Mouse (Mus musculus) embryonic facial prominence, embryonic 10.5 days (tissue): ENCODE data around the gene Rad51ap2. TPM values are rescaled to one million over a fixed set of nuclear protein-coding genes. Genes with fewer than 3 reads are reported as not detected.

Experiments used
- DNase-seq: peaks from one replicate; pipeline ENCODE4 v3.0.0-alpha.2; 2017; ENCODE audit warnings: low spot score
- H3K27ac ChIP-seq: fragments of 300-500 bp; sonication (generic); replicated peaks from 2 replicates; pipeline ENCODE4 v1.5.1; 2016; ENCODE audit warnings: mild to moderate bottlenecking
- H3K27me3 ChIP-seq: fragments of 300-500 bp; sonication (generic); replicated peaks from 2 replicates; pipeline ENCODE4 v1.6.1; 2016; ENCODE audit warnings: low read depth, mild to moderate bottlenecking; ENCODE audit not compliant: poor library complexity, severe bottlenecking
- H3K36me3 ChIP-seq: fragments of 300-500 bp; sonication (generic); replicated peaks from 2 replicates; pipeline ENCODE4 v1.6.1; 2016; ENCODE audit warnings: mild to moderate bottlenecking, moderate library complexity
- H3K4me1 ChIP-seq: fragments of 300-500 bp; sonication (generic); 2 replicates; pipeline ENCODE4 v1.6.1; 2016
- H3K4me3 ChIP-seq: fragments of 300-500 bp; sonication (generic); 2 replicates; pipeline ENCODE4 v1.5.1; 2016; ENCODE audit warnings: mild to moderate bottlenecking, moderate library complexity
- H3K9me3 ChIP-seq: fragments of 300-500 bp; sonication (generic); 2 replicates; pipeline ENCODE4 v1.6.1; 2016; ENCODE audit warnings: mild to moderate bottlenecking
- WGBS: fragments of 180-500 bp; shearing (Covaris S2); methylation state at CpG from one replicate; pipeline ENCODE4 v1.1.7; 2016; 5-methylcytosine and 5-hydroxymethylcytosine counted together
- polyA plus RNA-seq: library from polyadenylated mRNA; unstranded; fragments of >200 nt; fragmentation: Nextera tagmentation; extraction: Ambion mirVana; gene quantifications from 2 replicates; pipeline ENCODE4 v1.2.1, GENCODE M21; 2016

Gene Rad51ap2
- polyA plus RNA-seq: 0.26 and 0.36 TPM in 2 replicates

DNA sequence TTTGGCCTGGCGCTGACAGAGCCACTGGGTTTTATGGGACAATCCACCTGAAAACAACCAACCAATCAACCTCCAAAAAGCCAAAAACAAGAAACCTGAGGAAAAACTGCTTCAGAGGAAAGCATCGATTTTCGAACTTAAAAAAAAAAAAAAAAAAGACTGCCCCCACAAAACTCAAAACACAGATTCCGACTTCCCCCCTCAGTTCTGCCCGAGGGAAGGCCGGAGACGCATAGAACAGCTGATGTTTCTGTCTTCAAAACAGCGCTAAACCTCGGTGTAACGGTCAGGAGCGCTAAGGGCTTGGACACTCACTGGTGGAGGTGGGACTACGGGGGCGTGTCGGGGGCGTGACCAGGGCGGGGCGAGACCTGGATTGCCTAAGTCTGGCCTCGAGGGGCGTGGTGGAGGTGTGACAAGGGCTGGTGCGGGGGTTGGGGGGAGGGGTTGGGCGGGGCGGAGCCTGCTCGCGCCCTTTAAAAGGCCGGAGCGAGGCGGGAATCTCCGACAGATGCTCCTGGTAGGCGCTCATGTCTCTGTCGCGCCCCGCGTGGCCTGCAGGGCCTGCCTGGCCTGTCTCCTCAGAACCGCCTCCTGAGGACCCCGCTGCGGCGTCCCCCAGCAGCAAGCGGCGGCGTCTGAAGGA, at the start of gene Rad51ap2:
Rad51ap2 (plus strand) TSS at position 531 of the 646 bp plus-strand sequence.
- Histone ChIP-seq H3K27me3 (peaks cover 12% of the 10 kb centered on the region; the same call in 1 of the 2 replicates), H3K27ac (peak within 1 kb of the TSS; percentile 80), H3K4me3 (peak within 1 kb of the TSS; percentile 68), H3K9me3 (no peaks in the 10 kb centered on the region), H3K36me3 (no peaks in the 10 kb centered on the region), H3K4me1 (peaks cover 7% of the 10 kb centered on the region)
- peak; percentile 99 for DNase-seq
- WGBS: 2% methylated on average over 40 of the region's 40 CpGs

GRCm38 (mm10) chr12:11407679-11408078, 48.2 kb upstream of the Rad51ap2 start:
- Histone ChIP-seq H3K27me3 (no peaks in the 10 kb centered on the region), H3K9me3 (no peaks in the 10 kb centered on the region), H3K4me3 (no peak overlapping the region), H3K27ac (no peak overlapping the region), H3K4me1 (no peaks in the 10 kb centered on the region), H3K36me3 (no peaks in the 10 kb centered on the region)
- DNase-seq: no peak
- WGBS: 91% methylated on average over 4 of the region's 4 CpGs

DNA sequence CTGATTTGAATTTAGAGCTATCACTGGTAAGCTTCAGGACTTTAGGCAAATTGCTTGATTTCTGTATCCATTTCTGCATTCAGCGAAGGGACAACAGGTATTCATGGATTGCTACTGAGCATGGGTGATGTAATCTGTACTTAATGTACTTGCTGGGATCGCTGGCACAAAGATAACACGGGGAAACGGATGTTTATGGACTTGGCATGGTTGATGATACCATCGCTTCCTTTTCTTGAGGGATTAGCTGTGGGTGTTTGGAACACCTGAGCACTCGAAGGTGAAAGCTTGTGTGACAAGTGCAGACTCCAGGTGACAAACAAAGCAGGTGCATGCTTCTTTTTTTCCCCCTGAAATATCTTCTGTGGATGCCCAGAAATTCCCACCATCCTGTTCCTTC, 37.8 kb upstream of the Rad51ap2 start:
- WGBS: 84% methylated on average over 6 of the region's 6 CpGs

GRCm38 (mm10) chr12:11427396-11427795, 28.5 kb upstream of the Rad51ap2 start:
- Histone ChIP-seq H3K36me3 (no peaks in the 10 kb centered on the region), H3K27ac (no peak overlapping the region), H3K27me3 (no peaks in the 10 kb centered on the region), H3K4me1 (no peaks in the 10 kb centered on the region), H3K9me3 (no peaks in the 10 kb centered on the region), H3K4me3 (no peak overlapping the region)
- 74% methylated on average over 4 of the region's 4 CpGs for WGBS
- no peak for DNase-seq

More for the DNA sequence above, 37.8 kb upstream of the Rad51ap2 start:
- Histone ChIP-seq H3K4me3 (no peak overlapping the region), H3K9me3 (0 out of 2 replicates have a peak, but pooled peaks cover 3% of the 10 kb centered on the region), H3K27ac (no peak overlapping the region), H3K36me3 (no peaks in the 10 kb centered on the region), H3K4me1 (no peaks in the 10 kb centered on the region), H3K27me3 (no peaks in the 10 kb centered on the region)
- no peak for DNase-seq

- Histone ChIP-seq H3K4me1 (peaks cover 25% of the 10 kb centered on the region), H3K27me3 (peaks cover 39% of the 10 kb centered on the region), H3K36me3 (no peaks in the 10 kb centered on the region), H3K9me3 (no peaks in the 10 kb centered on the region), H3K27ac (no peak overlapping the region), H3K4me3 (no peak overlapping the region)
- 83% methylated on average over 1 of the region's 1 CpGs for WGBS
- no peak for DNase-seq
These were observed 22.8 kb upstream of the Rad51ap2 start for GRCm38 (mm10) chr12:11433126-11433525.

DNA sequence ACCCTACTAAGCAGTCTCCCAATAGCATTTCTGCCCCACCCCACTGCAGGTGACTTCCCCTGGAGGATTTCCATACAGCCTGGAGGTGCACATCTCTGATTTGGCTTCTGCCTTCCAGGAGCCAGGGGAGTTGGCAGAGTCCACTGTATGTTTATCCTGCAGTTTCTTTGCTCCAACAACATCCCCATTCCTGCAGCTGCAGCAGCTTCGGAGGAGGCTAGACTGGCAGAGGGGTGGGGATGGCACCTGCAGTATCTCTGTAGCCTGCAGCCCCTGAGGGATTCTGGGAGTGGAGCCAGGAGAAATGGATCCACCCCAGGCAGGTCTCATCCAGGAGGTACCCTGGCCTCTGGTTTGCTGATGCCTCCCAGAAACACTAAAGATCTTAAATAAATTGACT, 22.2 kb upstream of the Rad51ap2 start:
- 55% methylated on average over 1 of the region's 1 CpGs for WGBS

GRCm38 (mm10) chr12:11434446-11434845, 21.4 kb upstream of the Rad51ap2 start:
- no peaks in the 10 kb centered on the region for H3K36me3 ChIP-seq
- H3K4me1 ChIP-seq: peaks cover 25% of the 10 kb centered on the region
- DNase-seq: no peak
- no peak overlapping the region for H3K4me3 ChIP-seq
- peaks cover 46% of the 10 kb centered on the region for H3K27me3 ChIP-seq
- H3K9me3 ChIP-seq: no peaks in the 10 kb centered on the region
- WGBS: 78% methylated on average over 8 of the region's 8 CpGs
- no peak overlapping the region for H3K27ac ChIP-seq

More for the DNA sequence above, 22.2 kb upstream of the Rad51ap2 start:
- no peak for DNase-seq
- Histone ChIP-seq H3K27me3 (peaks cover 45% of the 10 kb centered on the region), H3K36me3 (no peaks in the 10 kb centered on the region), H3K9me3 (no peaks in the 10 kb centered on the region), H3K4me3 (no peak overlapping the region), H3K27ac (no peak overlapping the region), H3K4me1 (peaks cover 25% of the 10 kb centered on the region)

- Histone ChIP-seq H3K27me3 (peaks cover 46% of the 10 kb centered on the region), H3K27ac (no peak overlapping the region), H3K4me1 (peaks cover 25% of the 10 kb centered on the region), H3K36me3 (no peaks in the 10 kb centered on the region), H3K9me3 (no peaks in the 10 kb centered on the region), H3K4me3 (peak overlapping the region; percentile 57)
- peak; percentile 15 for DNase-seq
- WGBS: 5% methylated on average over 15 of the region's 15 CpGs
These were observed 20.4 kb upstream of the Rad51ap2 start for GRCm38 (mm10) chr12:11435246-11436022.

DNA sequence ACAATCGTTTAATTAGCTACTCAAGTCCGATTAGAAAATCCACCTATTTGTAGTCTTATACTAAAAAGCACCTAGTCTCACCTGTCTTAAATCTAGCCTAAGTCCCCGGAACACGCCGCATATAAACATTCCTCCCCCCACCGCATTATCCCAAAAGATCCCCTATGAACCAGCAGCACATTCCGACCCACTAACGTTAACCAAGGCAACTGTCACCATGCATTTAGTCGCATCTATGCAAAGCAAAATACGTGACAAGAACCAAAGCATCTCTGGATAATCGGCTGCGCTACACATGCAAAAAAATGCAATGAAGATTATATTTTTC, 19.9 kb upstream of the Rad51ap2 start:
- Histone ChIP-seq H3K27ac (no peak overlapping the region), H3K4me1 (peaks cover 25% of the 10 kb centered on the region), H3K36me3 (no peaks in the 10 kb centered on the region), H3K9me3 (no peaks in the 10 kb centered on the region), H3K27me3 (peaks cover 46% of the 10 kb centered on the region), H3K4me3 (peak overlapping the region; percentile 57)
- peak; percentile 11 for DNase-seq
- 4% methylated on average over 12 of the region's 12 CpGs for WGBS

DNA sequence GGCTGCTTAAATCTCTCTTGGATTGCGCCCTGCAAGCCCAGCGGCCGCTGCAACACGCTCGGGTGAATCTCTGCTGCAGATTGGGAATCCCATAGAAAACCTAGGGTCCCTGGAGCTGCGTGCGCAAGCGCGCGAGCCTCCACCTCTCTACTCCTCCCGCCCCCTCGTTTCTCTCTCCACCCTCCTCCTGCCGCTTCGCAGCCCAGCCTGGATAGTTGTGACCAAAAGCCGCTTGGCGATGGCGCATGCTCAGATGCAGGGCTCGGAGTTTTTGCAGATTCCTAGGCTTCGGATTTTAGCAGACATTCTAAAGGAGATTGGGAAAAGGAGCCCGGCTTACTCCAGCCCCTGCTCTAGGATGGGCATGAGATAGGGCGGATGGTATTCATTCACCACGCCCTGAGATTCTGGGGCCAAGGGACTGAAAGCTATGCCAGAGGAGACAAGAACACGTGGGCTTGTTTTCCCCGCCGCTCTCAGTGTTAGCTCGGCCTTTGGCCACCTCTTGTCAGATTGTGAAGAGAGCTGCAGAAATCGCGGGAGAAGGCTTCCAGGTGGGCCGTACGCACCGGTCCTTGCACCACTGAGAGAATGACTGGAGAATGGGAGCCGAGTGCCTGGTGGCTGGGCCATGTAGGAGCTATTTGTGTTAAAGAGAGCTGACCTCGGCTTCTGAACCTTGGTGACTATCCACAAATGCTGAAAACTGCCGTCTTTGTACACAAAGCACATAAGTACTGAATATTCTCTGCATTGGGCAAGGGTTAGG, 19.2 kb upstream of the Rad51ap2 start, which contains the start of gene Vsnl1:
Vsnl1 (minus strand) TSS at position 117 of the 769 bp plus-strand sequence.
- DNase-seq: peak; percentile 91
- peak within 1 kb of the TSS; percentile 75 for H3K27ac ChIP-seq

GRCm38 (mm10) chr12:11437266-11437906, 18.5 kb upstream of the Rad51ap2 start:
- Histone ChIP-seq H3K9me3 (no peaks in the 10 kb centered on the region), H3K4me3 (peak overlapping the region; percentile 57), H3K4me1 (peaks cover 25% of the 10 kb centered on the region), H3K27me3 (peaks cover 46% of the 10 kb centered on the region), H3K27ac (no peak overlapping the region), H3K36me3 (no peaks in the 10 kb centered on the region)
- 17% methylated on average over 17 of the region's 17 CpGs for WGBS
- peak; percentile 91 for DNase-seq

More for the DNA sequence above, 19.2 kb upstream of the Rad51ap2 start, which contains the start of gene Vsnl1:
- H3K9me3 ChIP-seq: no peaks in the 10 kb centered on the region
- H3K36me3 ChIP-seq: no peaks in the 10 kb centered on the region
- H3K4me1 ChIP-seq: peaks cover 25% of the 10 kb centered on the region
- peak within 1 kb of the TSS; percentile 57 for H3K4me3 ChIP-seq
- 5% methylated on average over 34 of the region's 34 CpGs for WGBS
- peaks cover 46% of the 10 kb centered on the region for H3K27me3 ChIP-seq

GRCm38 (mm10) chr12:11437907-11438447, 17.9 kb upstream of the Rad51ap2 start:
- H3K27ac ChIP-seq: peak overlapping the region; percentile 44; the same call in 1 of the 2 replicates
- WGBS: 13% methylated on average over 23 of the region's 23 CpGs
- H3K4me3 ChIP-seq: peak overlapping the region; percentile 57
- DNase-seq: peak; percentile 29
- peaks cover 25% of the 10 kb centered on the region for H3K4me1 ChIP-seq
- peaks cover 46% of the 10 kb centered on the region for H3K27me3 ChIP-seq
- no peaks in the 10 kb centered on the region for H3K36me3 ChIP-seq
- H3K9me3 ChIP-seq: no peaks in the 10 kb centered on the region
